Mouse (Mus musculus) liver, embryonic 11.5 days (tissue): ENCODE data around the gene Uqcr11. TPM values are rescaled to one million over a fixed set of nuclear protein-coding genes. Genes with fewer than 3 reads are reported as not detected.

Experiments used
- ATAC-seq: fragments of 200-750 bp; cut with Nextera tagmentation; replicated peaks from 2 replicates; pipeline ENCODE4 v1.8.0; 2017; ENCODE audit warnings: moderate number of reproducible peaks, mild to moderate bottlenecking, moderate TSS enrichment, moderate library complexity; ENCODE audit not compliant: low FRiP score
- DNase-seq: peaks from one replicate; pipeline ENCODE4 v3.0.0-alpha.2; 2017; ENCODE audit warnings: low spot score
- H3K27ac ChIP-seq: fragments of 300-500 bp; sonication (generic); 2 replicates; pipeline ENCODE4 v1.5.1; 2014; ENCODE audit warnings: mild to moderate bottlenecking, low read depth, low read length, control low read depth
- H3K27me3 ChIP-seq: fragments of 300-500 bp; sonication (generic); replicated peaks from 2 replicates; pipeline ENCODE4 v1.6.1; 2014; ENCODE audit warnings: low read length, mixed read lengths; ENCODE audit not compliant: control insufficient read depth, insufficient read depth
- H3K36me3 ChIP-seq: fragments of 300-500 bp; sonication (generic); 2 replicates; pipeline ENCODE4 v1.6.1; 2014; ENCODE audit warnings: mild to moderate bottlenecking, low read length, moderate library complexity, mixed read lengths; ENCODE audit not compliant: control insufficient read depth, insufficient read depth
- H3K4me1 ChIP-seq: fragments of 300-500 bp; sonication (generic); replicated peaks from 2 replicates; pipeline ENCODE4 v1.6.1; 2014; ENCODE audit warnings: low read length, mixed read lengths; ENCODE audit not compliant: control insufficient read depth, insufficient read depth
- H3K4me2 ChIP-seq: fragments of 300-500 bp; sonication (generic); 2 replicates; pipeline ENCODE4 v1.6.1; 2014; ENCODE audit warnings: mild to moderate bottlenecking, control low read depth, moderate library complexity
- H3K4me3 ChIP-seq: fragments of 300-500 bp; sonication (generic); 2 replicates; pipeline ENCODE4 v1.5.1; 2014; ENCODE audit warnings: low read depth, low read length, control low read depth
- H3K9ac ChIP-seq: fragments of 300-500 bp; sonication (generic); 2 replicates; pipeline ENCODE4 v1.6.1; 2014; ENCODE audit warnings: low read depth, low read length, control low read depth
- H3K9me3 ChIP-seq: fragments of 300-500 bp; sonication (generic); 2 replicates; pipeline ENCODE4 v1.6.1; 2016; ENCODE audit warnings: low read length, inconsistent platforms, mixed read lengths; ENCODE audit not compliant: control insufficient read depth
- WGBS: fragments of 180-500 bp; shearing (Covaris S2); extraction: QIAGEN DNeasy Blood & Tissue Kit; methylation state at CpG from one replicate; pipeline ENCODE4 v1.1.7; 2014; 5-methylcytosine and 5-hydroxymethylcytosine counted together
- polyA plus RNA-seq: library from polyadenylated mRNA; unstranded; fragments of >200 nt; fragmentation: Nextera tagmentation; extraction: Ambion mirVana; gene quantifications from 2 replicates; pipeline ENCODE4 v1.2.1, GENCODE M21; 2014

The Uqcr11 gene
- polyA plus RNA-seq, 1 experiment from 2014 or later: 866 TPM

GRCm38 (mm10) chr10:80421651-80422472 is 15.2 kb upstream of the Uqcr11 start:
- peak; percentile 94 for ATAC-seq
- Histone ChIP-seq H3K4me2 (peak overlapping the region; percentile 64), H3K9ac (peak overlapping the region; percentile 66), H3K9me3 (peaks cover 6% of the 10 kb centered on the region; the same call in 1 of the 2 replicates), H3K36me3 (peaks cover 58% of the 10 kb centered on the region), H3K4me1 (peaks cover 62% of the 10 kb centered on the region), H3K4me3 (peak overlapping the region; percentile 16), H3K27me3 (no peaks in the 10 kb centered on the region), H3K27ac (peak overlapping the region; percentile 91)
- 49% methylated on average over 9 of the region's 9 CpGs for WGBS
- DNase-seq: no peak

DNA sequence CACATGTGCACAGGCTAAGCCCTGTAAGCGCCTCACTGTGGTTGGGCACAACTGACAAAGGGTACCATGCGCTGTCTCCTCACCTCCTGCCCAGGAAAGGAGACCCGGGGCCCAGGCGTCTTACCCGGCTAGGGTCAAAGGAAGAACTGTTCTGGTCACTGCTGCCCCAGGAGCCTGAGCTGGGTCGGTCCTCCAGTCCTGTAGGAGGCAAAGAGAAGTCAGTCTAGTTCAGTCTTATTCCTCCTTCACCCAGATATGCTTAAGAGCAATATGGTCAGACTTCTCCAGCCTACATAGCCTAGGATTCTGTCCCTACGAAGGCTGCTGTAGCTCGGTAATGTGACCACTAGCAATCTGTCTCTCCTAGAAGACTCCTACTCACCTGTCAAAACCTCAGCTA is 14.6 kb upstream of the Uqcr11 start:
- Histone ChIP-seq H3K4me3 (peak overlapping the region; percentile 16; the same call in 1 of the 2 replicates), H3K9me3 (peaks cover 6% of the 10 kb centered on the region; the same call in 1 of the 2 replicates), H3K27me3 (no peaks in the 10 kb centered on the region), H3K27ac (peak overlapping the region; percentile 91), H3K36me3 (peaks cover 58% of the 10 kb centered on the region), H3K9ac (peak overlapping the region; percentile 66), H3K4me2 (peak overlapping the region; percentile 64), H3K4me1 (peaks cover 62% of the 10 kb centered on the region)
- 88% methylated on average over 8 of the region's 8 CpGs for WGBS
- ATAC-seq: no peak
- DNase-seq: no peak

DNA sequence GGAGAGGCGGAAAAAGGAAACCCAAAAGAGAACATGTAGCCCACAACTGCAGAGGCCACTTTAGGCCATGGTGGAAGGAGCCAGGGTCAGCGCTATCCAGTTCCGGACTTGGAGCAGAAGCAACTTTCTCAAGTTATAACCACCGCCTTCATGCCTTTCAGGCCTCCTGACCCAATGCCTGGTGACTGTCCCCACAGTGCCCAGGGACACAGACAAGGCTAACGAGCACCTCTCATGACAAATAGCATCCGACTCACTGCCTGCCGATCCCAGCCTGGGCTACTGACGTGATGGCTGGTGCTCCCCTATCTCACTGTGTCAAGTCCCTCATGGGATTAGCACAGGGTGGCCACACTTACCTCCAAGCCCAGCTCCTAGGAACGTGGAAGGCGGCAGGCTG is 14.1 kb upstream of the Uqcr11 start:
- H3K27ac ChIP-seq: peak overlapping the region; percentile 91
- peaks cover 62% of the 10 kb centered on the region for H3K4me1 ChIP-seq
- peak overlapping the region; percentile 66 for H3K9ac ChIP-seq
- peaks cover 3% of the 10 kb centered on the region; the same call in 1 of the 2 replicates for H3K9me3 ChIP-seq
- H3K4me3 ChIP-seq: peak overlapping the region; percentile 3; the same call in 1 of the 2 replicates
- H3K4me2 ChIP-seq: peak overlapping the region; percentile 64
- no peaks in the 10 kb centered on the region for H3K27me3 ChIP-seq
- H3K36me3 ChIP-seq: peaks cover 58% of the 10 kb centered on the region
- WGBS: 93% methylated on average over 10 of the region's 10 CpGs
- DNase-seq: no peak
- ATAC-seq: no peak

GRCm38 (mm10) chr10:80419419-80419818 is 12.8 kb upstream of the Uqcr11 start:
- Histone ChIP-seq H3K27ac (no peak overlapping the region), H3K9me3 (no peaks in the 10 kb centered on the region), H3K4me1 (peaks cover 60% of the 10 kb centered on the region), H3K36me3 (peaks cover 59% of the 10 kb centered on the region), H3K9ac (no peak overlapping the region), H3K27me3 (no peaks in the 10 kb centered on the region), H3K4me2 (no peak overlapping the region), H3K4me3 (no peak overlapping the region)
- ATAC-seq: no peak
- WGBS: 91% methylated on average over 8 of the region's 8 CpGs
- DNase-seq: no peak

- ATAC-seq: no peak
- DNase-seq: no peak
- Histone ChIP-seq H3K36me3 (peaks cover 70% of the 10 kb centered on the region), H3K9me3 (no peaks in the 10 kb centered on the region), H3K9ac (no peak overlapping the region), H3K4me3 (no peak overlapping the region), H3K27ac (0 out of 2 replicates have a peak overlapping the region, but pooled peaks have one; percentile 0), H3K4me2 (no peak overlapping the region), H3K4me1 (peaks cover 49% of the 10 kb centered on the region), H3K27me3 (no peaks in the 10 kb centered on the region)
- WGBS: 84% methylated on average over 3 of the region's 3 CpGs
These were observed 11.7 kb upstream of the Uqcr11 start for GRCm38 (mm10) chr10:80418311-80418710.

GRCm38 (mm10) chr10:80417841-80418240 is 11.2 kb upstream of the Uqcr11 start:
- Histone ChIP-seq H3K27me3 (no peaks in the 10 kb centered on the region), H3K4me2 (no peak overlapping the region; the same call in 1 of the 2 replicates), H3K4me3 (no peak overlapping the region), H3K4me1 (peaks cover 44% of the 10 kb centered on the region), H3K36me3 (peaks cover 75% of the 10 kb centered on the region), H3K9me3 (no peaks in the 10 kb centered on the region), H3K9ac (no peak overlapping the region), H3K27ac (no peak overlapping the region)
- no peak for DNase-seq
- 81% methylated on average over 1 of the region's 1 CpGs for WGBS
- ATAC-seq: no peak

GRCm38 (mm10) chr10:80417371-80417770 is 10.7 kb upstream of the Uqcr11 start:
- Histone ChIP-seq H3K9ac (no peak overlapping the region), H3K9me3 (no peaks in the 10 kb centered on the region), H3K4me1 (peaks cover 40% of the 10 kb centered on the region), H3K4me2 (no peak overlapping the region; the same call in 1 of the 2 replicates), H3K4me3 (no peak overlapping the region), H3K27me3 (no peaks in the 10 kb centered on the region), H3K27ac (no peak overlapping the region), H3K36me3 (peaks cover 80% of the 10 kb centered on the region)
- ATAC-seq: no peak
- no peak for DNase-seq
- WGBS: 93% methylated on average over 10 of the region's 10 CpGs

DNA sequence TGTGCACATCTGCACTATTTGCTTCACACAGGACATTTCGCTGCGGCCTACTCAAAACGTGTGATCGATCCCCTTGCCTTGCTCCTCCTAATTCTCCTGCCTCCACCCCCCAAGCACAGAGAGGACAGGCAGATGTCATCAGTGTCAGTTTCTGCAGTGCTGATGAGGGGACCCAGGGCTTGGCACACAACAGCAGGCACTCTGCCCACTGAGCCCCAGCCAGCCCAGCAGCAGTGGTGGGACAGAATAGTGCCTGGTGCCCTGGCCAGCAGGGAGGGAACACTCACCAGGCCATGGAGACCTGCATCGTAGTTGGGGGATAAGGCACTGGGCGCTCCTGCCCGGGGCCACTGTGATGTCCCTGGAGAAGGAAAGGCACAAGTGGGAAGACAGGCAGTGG is 8.9 kb upstream of the Uqcr11 start:
- H3K27me3 ChIP-seq: no peaks in the 10 kb centered on the region
- ATAC-seq: no peak
- H3K4me1 ChIP-seq: peaks cover 22% of the 10 kb centered on the region
- DNase-seq: no peak
- peaks cover 89% of the 10 kb centered on the region for H3K36me3 ChIP-seq
- no peak overlapping the region for H3K4me3 ChIP-seq
- no peak overlapping the region for H3K9ac ChIP-seq
- peak overlapping the region; percentile 19; the same call in 1 of the 2 replicates for H3K27ac ChIP-seq
- 94% methylated on average over 7 of the region's 7 CpGs for WGBS
- H3K4me2 ChIP-seq: no peak overlapping the region
- no peaks in the 10 kb centered on the region for H3K9me3 ChIP-seq
